In genomic region chr3:27598437-27599382, GRCm38 (mm10) we compare ENCODE assay signal across 18 mouse cellular contexts.
DNase-seq lines count a peak whose midpoint lies in the region; ATAC-seq lines count a peak whose summit lies in the region.
"Had no signal": no experiment of that assay in that cellular context is flagged by ENCODE, and none has a peak within 500 bp of the region (broad histone marks: within the 10 kb centered on the region; RNA-seq: fewer than 3 reads in every experiment).

No protein-coding gene starts in this region.

- peak; percentile 32; the same call in 1 of the 2 replicates for ATAC-seq in hindbrain, embryonic 15.5 days (ENCODE audit: low FRiP score, low read depth)
- no peak for ATAC-seq in hindbrain, embryonic 13.5 days (ENCODE audit: low FRiP score)
- ATAC-seq: forebrain, embryonic 16.5 days; intestine, embryonic 15.5 days had no signal

- H3K27me3 ChIP-seq in hindbrain, embryonic 15.5 days, result no peaks in the 10 kb centered on the region
- no peaks in the 10 kb centered on the region for H3K27me3 ChIP-seq in hindbrain, embryonic 13.5 days
- H3K27me3 ChIP-seq: intestine, embryonic 15.5 days; limb, embryonic 13.5 days; midbrain, embryonic 12.5 days had no signal

- no peak overlapping the region for H3K9ac ChIP-seq in hindbrain, embryonic 15.5 days
- no peak overlapping the region for H3K9ac ChIP-seq in hindbrain, embryonic 13.5 days
- H3K9ac ChIP-seq: intestine, embryonic 15.5 days; limb, embryonic 13.5 days; midbrain, embryonic 12.5 days had no signal

- no peaks in the 10 kb centered on the region for H3K36me3 ChIP-seq in hindbrain, embryonic 15.5 days
- no peaks in the 10 kb centered on the region for H3K36me3 ChIP-seq in hindbrain, embryonic 13.5 days
- H3K36me3 ChIP-seq: intestine, embryonic 15.5 days; limb, embryonic 13.5 days; midbrain, embryonic 12.5 days had no signal

- H3K9me3 ChIP-seq in hindbrain, embryonic 15.5 days, result no peaks in the 10 kb centered on the region
- no peaks in the 10 kb centered on the region for H3K9me3 ChIP-seq in hindbrain, embryonic 13.5 days
- H3K9me3 ChIP-seq: intestine, embryonic 15.5 days; limb, embryonic 13.5 days had no signal

- H3K27ac ChIP-seq in hindbrain, embryonic 15.5 days (replicated peaks), result no peak overlapping the region
- no peak overlapping the region for H3K27ac ChIP-seq in hindbrain, embryonic 13.5 days
- H3K27ac ChIP-seq: intestine, embryonic 15.5 days; limb, embryonic 13.5 days; midbrain, embryonic 12.5 days had no signal

- no peak overlapping the region for H3K4me3 ChIP-seq in hindbrain, embryonic 15.5 days
- H3K4me3 ChIP-seq in hindbrain, embryonic 13.5 days, result no peak overlapping the region
- H3K4me3 ChIP-seq: intestine, embryonic 15.5 days; limb, embryonic 13.5 days; midbrain, embryonic 12.5 days had no signal

- 90% methylated on average over 11 of the region's 11 CpGs for WGBS in hindbrain, embryonic 15.5 days
- WGBS in hindbrain, embryonic 13.5 days, result 91% methylated on average over 11 of the region's 11 CpGs

- no peak overlapping the region for H3K4me2 ChIP-seq in hindbrain, embryonic 15.5 days
- no peak overlapping the region for H3K4me2 ChIP-seq in hindbrain, embryonic 13.5 days
- H3K4me2 ChIP-seq: intestine, embryonic 15.5 days; limb, embryonic 13.5 days; midbrain, embryonic 12.5 days had no signal

- peaks cover 8% of the 10 kb centered on the region for H3K4me1 ChIP-seq in hindbrain, embryonic 15.5 days (replicated peaks)
- H3K4me1 ChIP-seq in hindbrain, embryonic 13.5 days (replicated peaks), result peaks cover 16% of the 10 kb centered on the region

- DNase-seq in 3134 (ENCODE audit: extremely low read depth, insufficient read length, low spot score) (peak; percentile 30), 416B (ENCODE audit: low read depth) (peak; percentile 85), liver (no peak)
- peak; percentile 39 for DNase-seq in brain, adult 2 months (ENCODE audit: low read depth, low spot score)
- DNase-seq in thymus, postnatal 0 days (ENCODE audit: low spot score), result no peak
- no peak for DNase-seq in layer of hippocampus, adult 9-10 months (ENCODE audit: low spot score)
- DNase-seq: cerebellum, adult 11-12 months; gastrocnemius, postnatal 14 days; heart, postnatal 10 days; kidney, postnatal 4 days; layer of hippocampus, postnatal 36 days; lung, adult 2 months had no signal

Comparison
In these comparisons a context has a peak if more than half of its experiments do, and no peak if none do; other contexts are left out.
1. DNase-seq: peak in 3134 (single experiment), 416B (single experiment) and brain, adult 2 months (single experiment); none in thymus, postnatal 0 days (single experiment), liver (single experiment) and layer of hippocampus, adult 9-10 months (single experiment).